Mouse (Mus musculus) regulatory T cell (primary cell): Measurements from ENCODE around the gene Kcnk16.

Experiments used
- in situ Hi-C: fragments of 300-600 bp; cut with MboI, MseI; formaldehyde crosslinking; loops from one replicate; pipeline ENCODE4 v1.15.1; 2025; ENCODE audit warnings: high pct_unique_total_duplicates

Kcnk16 gene

GRCm38 (mm10) chr14:20233016-20233980, 35.7 kb downstream of the Kcnk16 start:
- in situ Hi-C loops: no loop called here

GRCm38 (mm10) chr14:20230063-20230491, 38.9 kb downstream of the Kcnk16 start:
- in situ Hi-C loops: no loop called here

- in situ Hi-C loops: no loop called here
These were observed 39.6 kb downstream of the Kcnk16 start for GRCm38 (mm10) chr14:20229437-20229836.

- in situ Hi-C loops: no loop called here
These were observed 40.7 kb downstream of the Kcnk16 start for GRCm38 (mm10) chr14:20228336-20228735.

GRCm38 (mm10) chr14:20226982-20227381, 42.0 kb downstream of the Kcnk16 start:
- in situ Hi-C loops: no loop called here

GRCm38 (mm10) chr14:20226488-20226887, 42.5 kb downstream of the Kcnk16 start:
- in situ Hi-C loops: no loop called here

- in situ Hi-C loops: no loop called here
These were observed 43.5 kb downstream of the Kcnk16 start for GRCm38 (mm10) chr14:20225525-20225924.

- in situ Hi-C loops: no loop called here
These were observed 44.3 kb downstream of the Kcnk16 start for GRCm38 (mm10) chr14:20224576-20225218.

- in situ Hi-C loops: no loop called here
These were observed 44.8 kb downstream of the Kcnk16 start for GRCm38 (mm10) chr14:20224163-20224562.

- in situ Hi-C loops: no loop called here
These were observed 45.7 kb downstream of the Kcnk16 start for GRCm38 (mm10) chr14:20223253-20223652.

- in situ Hi-C loops: no loop called here
These were observed 47.9 kb downstream of the Kcnk16 start for GRCm38 (mm10) chr14:20221083-20221482.

- in situ Hi-C loops: no loop called here
These were observed 49.1 kb downstream of the Kcnk16 start for GRCm38 (mm10) chr14:20219849-20220248.

GRCm38 (mm10) chr14:20217299-20217864, 51.6 kb downstream of the Kcnk16 start:
- in situ Hi-C loops: no loop called here

GRCm38 (mm10) chr14:20216561-20217298, 52.3 kb downstream of the Kcnk16 start:
- in situ Hi-C loops: no loop called here

- in situ Hi-C loops: no loop called here
These were observed 53.2 kb downstream of the Kcnk16 start for GRCm38 (mm10) chr14:20215826-20216225.

- in situ Hi-C loops: no loop called here
These were observed 54.9 kb downstream of the Kcnk16 start for GRCm38 (mm10) chr14:20214125-20214524.

GRCm38 (mm10) chr14:20211754-20212601, 57.0 kb downstream of the Kcnk16 start:
- in situ Hi-C loops: no loop called here
